Mouse (Mus musculus) forebrain, embryonic 14.5 days (tissue): ENCODE data around the gene Pigk. TPM values are rescaled to one million over a fixed set of nuclear protein-coding genes. Genes with fewer than 3 reads are reported as not detected.
A peak's percentile ranks its signal among the peaks of the same experiment; 100 is the strongest.

Source experiments
- ATAC-seq: fragments of 200-750 bp; cut with Nextera tagmentation; 2 replicates; pipeline ENCODE4 v1.8.0; 2017; ENCODE audit warnings: mild to moderate bottlenecking, moderate library complexity
- DNase-seq: peaks from one replicate; pipeline ENCODE4 v3.0.0-alpha.2; 2015; ENCODE audit warnings: low spot score
- H3K27ac ChIP-seq: fragments of 300-500 bp; sonication (generic); 2 replicates; pipeline ENCODE4 v1.5.1; 2014; ENCODE audit warnings: low read depth, mild to moderate bottlenecking, control low read depth, low read length, moderate library complexity
- H3K27me3 ChIP-seq: fragments of 300-500 bp; sonication (generic); replicated peaks from 2 replicates; pipeline ENCODE4 v1.6.1; 2014; ENCODE audit warnings: low read length, control low read depth, mixed read lengths; ENCODE audit not compliant: control insufficient read depth, insufficient read depth
- H3K36me3 ChIP-seq: fragments of 300-500 bp; sonication (generic); 2 replicates; pipeline ENCODE4 v1.6.1; 2014; ENCODE audit warnings: low read length, control low read depth; ENCODE audit not compliant: control insufficient read depth, insufficient read depth
- H3K4me1 ChIP-seq: fragments of 300-500 bp; sonication (generic); 2 replicates; pipeline ENCODE4 v1.6.1; 2014; ENCODE audit warnings: antibody characterized with exemption, low read length, control low read depth; ENCODE audit not compliant: control insufficient read depth, insufficient read depth
- H3K4me2 ChIP-seq: fragments of 300-500 bp; sonication (generic); 2 replicates; pipeline ENCODE4 v1.6.1; 2014; ENCODE audit warnings: mild to moderate bottlenecking, control low read depth, low read length
- H3K4me3 ChIP-seq: fragments of 300-500 bp; sonication (generic); 2 replicates; pipeline ENCODE4 v1.5.1; 2014; ENCODE audit warnings: low read depth, low read length, control low read depth
- H3K9ac ChIP-seq: fragments of 300-500 bp; sonication (generic); 2 replicates; pipeline ENCODE4 v1.6.1; 2014; ENCODE audit warnings: mild to moderate bottlenecking, low read length, control low read depth, moderate library complexity
- H3K9me3 ChIP-seq: fragments of 300-500 bp; sonication (generic); replicated peaks from 2 replicates; pipeline ENCODE4 v1.6.1; 2016; ENCODE audit warnings: low read length, control low read depth, mixed read lengths; ENCODE audit not compliant: control insufficient read depth
- WGBS: fragments of 180-500 bp; shearing (Covaris S2); extraction: QIAGEN DNeasy Blood & Tissue Kit; methylation state at CpG from one replicate; pipeline ENCODE4 v1.1.7; 2014; 5-methylcytosine and 5-hydroxymethylcytosine counted together
- polyA plus RNA-seq: library from polyadenylated mRNA; unstranded; fragments of >200 nt; fragmentation: Nextera tagmentation; extraction: Ambion mirVana; gene quantifications from 2 replicates; pipeline ENCODE4 v1.2.1, GENCODE M21; 2014

Pigk gene
- polyA plus RNA-seq, 1 experiment from 2014 or later, result 34.0 TPM

- Histone ChIP-seq H3K4me2 (no peak overlapping the region), H3K36me3 (no peaks in the 10 kb centered on the region), H3K4me1 (0 out of 2 replicates have a peak, but pooled peaks cover under 1% of the 10 kb centered on the region), H3K4me3 (no peak overlapping the region), H3K9me3 (no peaks in the 10 kb centered on the region), H3K9ac (no peak overlapping the region), H3K27ac (no peak overlapping the region), H3K27me3 (no peaks in the 10 kb centered on the region)
- no peak for ATAC-seq
- WGBS, result 84% methylated on average over 4 of the region's 4 CpGs
- DNase-seq, result no peak
Measured at GRCm38 (mm10) chr3:152861450-152861849, 147.6 kb downstream of the Pigk start.

GRCm38 (mm10) chr3:152861978-152862377 lies 148.1 kb downstream of the Pigk start:
- H3K36me3 ChIP-seq, result no peaks in the 10 kb centered on the region
- H3K4me1 ChIP-seq, result no peaks in the 10 kb centered on the region
- ATAC-seq, result no peak
- H3K4me2 ChIP-seq, result no peak overlapping the region
- no peaks in the 10 kb centered on the region for H3K9me3 ChIP-seq
- no peak overlapping the region for H3K27ac ChIP-seq
- H3K27me3 ChIP-seq, result no peaks in the 10 kb centered on the region
- no peak overlapping the region for H3K9ac ChIP-seq
- 55% methylated on average over 1 of the region's 1 CpGs for WGBS
- no peak for DNase-seq
- no peak overlapping the region for H3K4me3 ChIP-seq

GRCm38 (mm10) chr3:152866035-152866965 lies 152.4 kb downstream of the Pigk start:
- Histone ChIP-seq H3K36me3 (no peaks in the 10 kb centered on the region), H3K27ac (no peak overlapping the region), H3K27me3 (no peaks in the 10 kb centered on the region), H3K9me3 (no peaks in the 10 kb centered on the region), H3K4me2 (no peak overlapping the region), H3K4me1 (0 out of 2 replicates have a peak, but pooled peaks cover 2% of the 10 kb centered on the region), H3K4me3 (no peak overlapping the region), H3K9ac (no peak overlapping the region)
- ATAC-seq (no peak), DNase-seq (no peak)
- 82% methylated on average over 22 of the region's 22 CpGs for WGBS

- H3K4me1 ChIP-seq, result 0 out of 2 replicates have a peak, but pooled peaks cover 2% of the 10 kb centered on the region
- H3K27me3 ChIP-seq, result no peaks in the 10 kb centered on the region
- H3K9me3 ChIP-seq, result no peaks in the 10 kb centered on the region
- H3K27ac ChIP-seq, result no peak overlapping the region
- H3K4me2 ChIP-seq, result no peak overlapping the region
- 77% methylated on average over 12 of the region's 12 CpGs for WGBS
- H3K9ac ChIP-seq, result no peak overlapping the region
- H3K36me3 ChIP-seq, result no peaks in the 10 kb centered on the region
- peak; percentile 25 for DNase-seq
- no peak overlapping the region for H3K4me3 ChIP-seq
- ATAC-seq, result peak; percentile 49; the same call in 1 of the 2 replicates
Measured at GRCm38 (mm10) chr3:152867654-152868525, 154.0 kb downstream of the Pigk start.

GRCm38 (mm10) chr3:152872054-152872453 lies 158.2 kb downstream of the Pigk start:
- Histone ChIP-seq H3K9ac (no peak overlapping the region), H3K9me3 (no peaks in the 10 kb centered on the region), H3K27ac (no peak overlapping the region), H3K27me3 (no peaks in the 10 kb centered on the region), H3K4me1 (0 out of 2 replicates have a peak, but pooled peaks cover 2% of the 10 kb centered on the region), H3K4me3 (no peak overlapping the region), H3K36me3 (no peaks in the 10 kb centered on the region), H3K4me2 (no peak overlapping the region)
- ATAC-seq, result no peak
- peak; percentile 27 for DNase-seq
- 57% methylated on average over 12 of the region's 12 CpGs for WGBS

- Histone ChIP-seq H3K27ac (0 out of 2 replicates have a peak overlapping the region, but pooled peaks have one; percentile 30), H3K4me3 (no peak overlapping the region), H3K36me3 (no peaks in the 10 kb centered on the region), H3K4me1 (0 out of 2 replicates have a peak, but pooled peaks cover 2% of the 10 kb centered on the region), H3K9ac (no peak overlapping the region), H3K9me3 (no peaks in the 10 kb centered on the region), H3K4me2 (no peak overlapping the region), H3K27me3 (no peaks in the 10 kb centered on the region)
- ATAC-seq, result no peak
- 40% methylated on average over 6 of the region's 6 CpGs for WGBS
- peak; percentile 20 for DNase-seq
Measured at GRCm38 (mm10) chr3:152872596-152872995, 158.7 kb downstream of the Pigk start.

- DNase-seq (no peak), ATAC-seq (no peak)
- no peaks in the 10 kb centered on the region for H3K27me3 ChIP-seq
- H3K4me1 ChIP-seq, result no peaks in the 10 kb centered on the region
- H3K4me2 ChIP-seq, result no peak overlapping the region
- H3K9me3 ChIP-seq, result no peaks in the 10 kb centered on the region
- WGBS, result 83% methylated on average over 17 of the region's 17 CpGs
- H3K36me3 ChIP-seq, result no peaks in the 10 kb centered on the region
- no peak overlapping the region for H3K4me3 ChIP-seq
- H3K27ac ChIP-seq, result no peak overlapping the region
- H3K9ac ChIP-seq, result no peak overlapping the region
Measured at GRCm38 (mm10) chr3:152874431-152875355, 160.8 kb downstream of the Pigk start.

- Histone ChIP-seq H3K27me3 (no peaks in the 10 kb centered on the region), H3K9me3 (no peaks in the 10 kb centered on the region), H3K4me3 (no peak overlapping the region), H3K4me2 (no peak overlapping the region), H3K4me1 (no peaks in the 10 kb centered on the region), H3K36me3 (no peaks in the 10 kb centered on the region), H3K9ac (no peak overlapping the region), H3K27ac (no peak overlapping the region)
- ATAC-seq (no peak), DNase-seq (no peak)
- 85% methylated on average over 6 of the region's 6 CpGs for WGBS
Measured at GRCm38 (mm10) chr3:152875723-152876290, 161.9 kb downstream of the Pigk start.
